Mouse (Mus musculus) MEL (cell line): ENCODE data around the gene Bicdl1. TPM values are rescaled to one million over a fixed set of nuclear protein-coding genes. Genes with fewer than 3 reads are reported as not detected.
A peak's percentile ranks its signal among the peaks of the same experiment; 100 is the strongest.

Experiments used
- DNase-seq: peaks from one replicate; pipeline ENCODE4 v3.0.0; 2011; ENCODE audit warnings: low read depth, low spot score
- H3K27ac ChIP-seq: 2 replicates; pipeline ENCODE4 v1.5.1; 2012; ENCODE audit warnings: low read depth, mild to moderate bottlenecking, control low read depth, low read length, moderate library complexity; ENCODE audit not compliant: control insufficient read depth
- H3K27me3 ChIP-seq, 2 experiments: fragments of 150-350 bp in 1 of 2; sonication (generic) in 1 of 2; 2 replicates each; pipeline ENCODE4 v1.6.1; 2012; ENCODE audit warnings: low read length in 2 of 2, mild to moderate bottlenecking in 2 of 2, improper control_type of control experiment in 1 of 2, moderate library complexity in 1 of 2; ENCODE audit not compliant: insufficient read depth in 2 of 2, control insufficient read depth in 1 of 2
- H3K36me3 ChIP-seq, 2 experiments: 2 replicates each; pipeline ENCODE4 v1.6.1; 2012 to 2014; ENCODE audit warnings: low read length in 2 of 2, improper control_type of control experiment in 1 of 2, inconsistent platforms in 1 of 2, mild to moderate bottlenecking in 1 of 2; ENCODE audit not compliant: insufficient read depth in 2 of 2, control insufficient read depth in 1 of 2
- H3K4me1 ChIP-seq, 2 experiments: fragments of 150-350 bp in 1 of 2; sonication (generic) in 1 of 2; 2 replicates each; pipeline ENCODE4 v1.6.1; 2012; ENCODE audit warnings: low read length in 2 of 2, improper control_type of control experiment in 1 of 2, mild to moderate bottlenecking in 1 of 2; ENCODE audit not compliant: insufficient read depth in 2 of 2, control insufficient read depth in 1 of 2
- H3K4me3 ChIP-seq, 2 experiments: fragments of 150-350 bp in 1 of 2; sonication (generic) in 1 of 2; 2 replicates each; pipeline ENCODE4 v1.5.1; 2012; ENCODE audit warnings: low read depth in 2 of 2, low read length in 2 of 2, mild to moderate bottlenecking in 2 of 2, moderate library complexity in 2 of 2, control low read depth in 1 of 2, improper control_type of control experiment in 1 of 2; ENCODE audit not compliant: control insufficient read depth in 1 of 2, insufficient read depth in 1 of 2
- H3K79me2 ChIP-seq: 2 replicates; pipeline ENCODE4 v1.6.1; 2012; ENCODE audit warnings: mild to moderate bottlenecking, low read length, moderate library complexity; ENCODE audit not compliant: control insufficient read depth, poor library complexity, insufficient read depth
- H3K9ac ChIP-seq: 2 replicates; pipeline ENCODE4 v1.6.1; 2012; ENCODE audit warnings: low read depth, mild to moderate bottlenecking, control low read depth, low read length, moderate library complexity; ENCODE audit not compliant: control insufficient read depth, poor library complexity, severe bottlenecking
- H3K9me3 ChIP-seq: fragments of 150-350 bp; sonication (generic); replicated peaks from 2 replicates; pipeline ENCODE4 v1.6.1; 2012; ENCODE audit warnings: mild to moderate bottlenecking, low read length, improper control_type of control experiment, moderate library complexity; ENCODE audit not compliant: insufficient read depth
- BHLHE40 ChIP-seq: IDR thresholded peaks from 2 replicates; pipeline ENCODE4 v1.6.1; 2012; ENCODE audit warnings: low read depth, mild to moderate bottlenecking, inconsistent platforms, low read length, improper control_type of control experiment, borderline replicate concordance
- CHD1 ChIP-seq: IDR thresholded peaks from 2 replicates; pipeline ENCODE4 v1.6.1; 2012; ENCODE audit warnings: low read depth, mild to moderate bottlenecking, inconsistent platforms, low read length, improper control_type of control experiment
- CHD2 ChIP-seq: IDR thresholded peaks from 2 replicates; pipeline ENCODE4 v1.6.1; 2011; ENCODE audit warnings: low read length, improper control_type of control experiment
- CTCF ChIP-seq, 3 experiments: IDR thresholded peaks in 2 of 3; conservative IDR thresholded peaks in 1 of 3; 2 replicates each; pipeline ENCODE4 v1.5.1; 2011 to 2012; ENCODE audit warnings: low read length in 3 of 3, low read depth in 2 of 3, mild to moderate bottlenecking in 2 of 3, improper control_type of control experiment in 1 of 3, inconsistent platforms in 1 of 3, mixed read lengths in 1 of 3, moderate library complexity in 1 of 3; ENCODE audit not compliant: control insufficient read depth in 1 of 3, insufficient read depth in 1 of 3, poor library complexity in 1 of 3, severe bottlenecking in 1 of 3
- E2F4 ChIP-seq: IDR thresholded peaks from 2 replicates; pipeline ENCODE4 v1.6.1; 2011; ENCODE audit warnings: low read depth, low read length, improper control_type of control experiment, borderline replicate concordance
- ELF1 ChIP-seq: IDR thresholded peaks from 2 replicates; pipeline ENCODE4 v1.6.1; 2014; ENCODE audit warnings: low read depth, mild to moderate bottlenecking, inconsistent platforms, low read length, improper control_type of control experiment, moderate library complexity
- ETS1 ChIP-seq: IDR thresholded peaks from 2 replicates; pipeline ENCODE4 v1.6.1; 2012; ENCODE audit warnings: low read depth, mild to moderate bottlenecking, inconsistent platforms, low read length, improper control_type of control experiment, moderate library complexity
- GABPA ChIP-seq: IDR thresholded peaks from 2 replicates; pipeline ENCODE4 v1.6.1; 2012; ENCODE audit warnings: low read depth, mild to moderate bottlenecking, inconsistent platforms, low read length, improper control_type of control experiment, moderate library complexity
- GATA1 ChIP-seq: IDR thresholded peaks from 2 replicates; pipeline ENCODE4 v1.6.1; 2011; ENCODE audit warnings: low read depth, low read length, improper control_type of control experiment
- HCFC1 ChIP-seq: IDR thresholded peaks from 2 replicates; pipeline ENCODE4 v1.6.1; 2012; ENCODE audit warnings: low read depth, mild to moderate bottlenecking, inconsistent platforms, low read length, improper control_type of control experiment, moderate library complexity
- JUND ChIP-seq: IDR thresholded peaks from 2 replicates; pipeline ENCODE4 v1.6.1; 2011; ENCODE audit warnings: low read depth, mild to moderate bottlenecking, improper control_type of control experiment, low read length
- KAT2A ChIP-seq: conservative IDR thresholded peaks from 2 replicates; pipeline ENCODE4 v1.6.1; 2012; ENCODE audit warnings: low read depth, low read length, improper control_type of control experiment, inconsistent platforms
- MAFK ChIP-seq: IDR thresholded peaks from 2 replicates; pipeline ENCODE4 v1.6.1; 2011; ENCODE audit warnings: low read depth, mild to moderate bottlenecking, low read length, improper control_type of control experiment, borderline replicate concordance
- MAX ChIP-seq: IDR thresholded peaks from 2 replicates; pipeline ENCODE4 v1.6.1; 2011; ENCODE audit warnings: low read length, improper control_type of control experiment
- MAZ ChIP-seq: IDR thresholded peaks from 2 replicates; pipeline ENCODE4 v1.6.1; 2012; ENCODE audit warnings: low read depth, mild to moderate bottlenecking, inconsistent platforms, low read length, improper control_type of control experiment
- MEF2A ChIP-seq: IDR thresholded peaks from 2 replicates; pipeline ENCODE4 v1.6.1; 2014; ENCODE audit warnings: low read depth, mild to moderate bottlenecking, inconsistent platforms, low read length, improper control_type of control experiment; ENCODE audit not compliant: poor library complexity, insufficient replicate concordance, severe bottlenecking; ENCODE audit errors: extremely low read depth
- MXI1 ChIP-seq: IDR thresholded peaks from 2 replicates; pipeline ENCODE4 v1.6.1; 2011; ENCODE audit warnings: mild to moderate bottlenecking, low read depth, low read length, improper control_type of control experiment
- MYB ChIP-seq: IDR thresholded peaks from 2 replicates; pipeline ENCODE4 v1.6.1; 2011; ENCODE audit warnings: mild to moderate bottlenecking, low read depth, low read length, improper control_type of control experiment
- MYC ChIP-seq: IDR thresholded peaks from 2 replicates; pipeline ENCODE4 v1.6.1; 2011; ENCODE audit warnings: low read depth, mild to moderate bottlenecking, low read length, improper control_type of control experiment, moderate library complexity
- NELFE ChIP-seq: IDR thresholded peaks from 2 replicates; pipeline ENCODE4 v1.6.1; 2011; ENCODE audit warnings: low read depth, low read length, improper control_type of control experiment
- NRF1 ChIP-seq: IDR thresholded peaks from 2 replicates; pipeline ENCODE4 v1.6.1; 2014; ENCODE audit warnings: low read depth, mild to moderate bottlenecking, inconsistent platforms, low read length, improper control_type of control experiment, moderate library complexity; ENCODE audit not compliant: poor library complexity, insufficient read depth, severe bottlenecking
- POLR2A ChIP-seq, 2 experiments: IDR thresholded peaks; 2 replicates each; pipeline ENCODE4 v1.6.1; 2011 to 2012; ENCODE audit warnings: low read length in 2 of 2, mild to moderate bottlenecking in 2 of 2, control low read depth in 1 of 2, improper control_type of control experiment in 1 of 2, low read depth in 1 of 2, moderate library complexity in 1 of 2; ENCODE audit not compliant: control insufficient read depth in 1 of 2, insufficient read depth in 1 of 2, poor library complexity in 1 of 2
- POLR2AphosphoS2 ChIP-seq: IDR thresholded peaks from 2 replicates; pipeline ENCODE4 v1.6.1; 2011; ENCODE audit warnings: low read length, improper control_type of control experiment
- POLR2AphosphoS5 ChIP-seq: IDR thresholded peaks from 2 replicates; pipeline ENCODE4 v1.6.1; 2012; ENCODE audit warnings: low read depth, borderline replicate concordance, mild to moderate bottlenecking, inconsistent platforms, low read length, moderate library complexity, mixed read lengths
- RAD21 ChIP-seq: IDR thresholded peaks from 2 replicates; pipeline ENCODE4 v1.6.1; 2011; ENCODE audit warnings: mild to moderate bottlenecking, low read depth, low read length, improper control_type of control experiment
- RCOR1 ChIP-seq: IDR thresholded peaks from 2 replicates; pipeline ENCODE4 v1.6.1; 2012; ENCODE audit warnings: low read depth, mild to moderate bottlenecking, inconsistent platforms, low read length, improper control_type of control experiment
- SIN3A ChIP-seq: IDR thresholded peaks from 2 replicates; pipeline ENCODE4 v1.6.1; 2012; ENCODE audit warnings: low read length, improper control_type of control experiment, inconsistent platforms
- SMC3 ChIP-seq: IDR thresholded peaks from 2 replicates; pipeline ENCODE4 v1.6.1; 2011; ENCODE audit warnings: low read depth, low read length, improper control_type of control experiment
- TAL1 ChIP-seq: IDR thresholded peaks from 2 replicates; pipeline ENCODE4 v1.6.1; 2012; ENCODE audit warnings: mild to moderate bottlenecking, inconsistent platforms, low read length, moderate library complexity, mixed read lengths
- TBP ChIP-seq: IDR thresholded peaks from 2 replicates; pipeline ENCODE4 v1.8.0; 2011; ENCODE audit warnings: low read depth, low read length, improper control_type of control experiment
- TCF12 ChIP-seq: IDR thresholded peaks from 2 replicates; pipeline ENCODE4 v1.6.1; 2014; ENCODE audit warnings: low read depth, mild to moderate bottlenecking, inconsistent platforms, low read length, improper control_type of control experiment, moderate library complexity
- UBTF ChIP-seq: IDR thresholded peaks from 2 replicates; pipeline ENCODE4 v1.6.1; 2012; ENCODE audit warnings: low read depth, mild to moderate bottlenecking, inconsistent platforms, low read length, improper control_type of control experiment, moderate library complexity, borderline replicate concordance; ENCODE audit not compliant: insufficient read depth
- USF1 ChIP-seq: IDR thresholded peaks from 2 replicates; pipeline ENCODE4 v1.6.1; 2014; ENCODE audit warnings: low read depth, mild to moderate bottlenecking, inconsistent platforms, low read length, improper control_type of control experiment, moderate library complexity
- USF2 ChIP-seq, 2 experiments: IDR thresholded peaks; 2 replicates each; pipeline ENCODE4 v1.6.1; 2011 to 2012; ENCODE audit warnings: improper control_type of control experiment in 2 of 2, low read length in 2 of 2, borderline replicate concordance in 1 of 2, inconsistent platforms in 1 of 2, low read depth in 1 of 2, mild to moderate bottlenecking in 1 of 2; ENCODE audit not compliant: insufficient read depth in 1 of 2
- ZC3H11A ChIP-seq: IDR thresholded peaks from 2 replicates; pipeline ENCODE4 v1.6.1; 2012; ENCODE audit warnings: low read depth, mild to moderate bottlenecking, inconsistent platforms, low read length, improper control_type of control experiment
- ZKSCAN1 ChIP-seq: IDR thresholded peaks from 2 replicates; pipeline ENCODE4 v1.6.1; 2012; ENCODE audit warnings: low read depth, mild to moderate bottlenecking, inconsistent platforms, low read length, improper control_type of control experiment, moderate library complexity
- ZMIZ1 ChIP-seq: IDR thresholded peaks from 2 replicates; pipeline ENCODE4 v1.6.1; 2012; ENCODE audit warnings: low read depth, mild to moderate bottlenecking, inconsistent platforms, low read length, improper control_type of control experiment, moderate library complexity
- ZNF384 ChIP-seq: IDR thresholded peaks from 2 replicates; pipeline ENCODE4 v1.6.1; 2012; ENCODE audit warnings: low read depth, mild to moderate bottlenecking, inconsistent platforms, low read length, improper control_type of control experiment
- polyA plus RNA-seq, 2 experiments: library from polyadenylated mRNA; stranded (reverse) in 1 of 2; unstranded in 1 of 2; fragments of >175 nt in 1 of 2; fragments of >200 nt in 1 of 2; gene quantifications; 2 replicates each; pipeline versions ENCODE4 v1.2.1 to v1.2.4; 2012; ENCODE audit warnings: low replicate concordance in 2 of 2, low read depth in 1 of 2; ENCODE audit not compliant: insufficient read length in 2 of 2, insufficient read depth in 1 of 2, missing spikeins in 1 of 2
- total RNA-seq: library from RNA; depleted of rRNA; stranded (reverse); fragments of 300-350 nt; gene quantifications from 2 replicates; pipeline ENCODE4 v1.2.3, GENCODE M21; 2012

Bicdl1 gene
- total and polyA plus RNA-seq, 3 experiments = 3.5 to 13.4 TPM; not detected in 1

GRCm38 (mm10) chr5:115634046-115634445, 97.4 kb downstream of the Bicdl1 start:
- no peak overlapping the region for H3K27ac ChIP-seq
- H3K4me1 ChIP-seq = peaks cover 2 to 37% of the 10 kb centered on the region in 2 experiments
- peak; percentile 40 for DNase-seq
- H3K4me3 ChIP-seq = no peak overlapping the region
- H3K27me3 ChIP-seq = no peaks in the 10 kb centered on the region
- no peaks in the 10 kb centered on the region for H3K9me3 ChIP-seq
- H3K36me3 ChIP-seq = peaks cover 2 to 24% of the 10 kb centered on the region in 2 experiments; a peak in 3 of 4 replicates
- H3K9ac ChIP-seq = no peak overlapping the region
- peaks cover 61% of the 10 kb centered on the region for H3K79me2 ChIP-seq
- TF ChIP-seq TCF12 (peak; percentile 76), MYC (no peak), MAX (no peak), ZC3H11A (no peak), USF2 (IDR thresholded peaks at IDR 0.05; ENCODE audit: borderline replicate concordance in 1 of 2, insufficient read depth in 1 of 2, low read depth in 1 of 2, low read length in 2 of 2) (no peak), NELFE (no peak), NRF1 (no peak), POLR2AphosphoS2 (no peak), RCOR1 (0 out of 2 replicates have a peak, but pooled peaks have one; percentile 29), MAZ (no peak), E2F4 (no peak), CTCF (IDR thresholded peaks at IDR 0.05 in 2 of 3, conservative IDR thresholded peaks at IDR 0.05 in 1 of 3; ENCODE audit: control insufficient read depth in 1 of 3, insufficient read depth in 1 of 3, low read depth in 2 of 3, low read length in 3 of 3, poor library complexity in 1 of 3, severe bottlenecking in 1 of 3) (no peak), TAL1 (peak; percentile 45), TBP (no peak), MAFK (no peak), POLR2A (IDR thresholded peaks at IDR 0.05; ENCODE audit: control insufficient read depth in 1 of 2, insufficient read depth in 1 of 2, low read depth in 1 of 2, low read length in 2 of 2, poor library complexity in 1 of 2) (no peak), ETS1 (peak; percentile 64), CHD2 (no peak), ZNF384 (0 out of 2 replicates have a peak, but pooled peaks have one; percentile 0), BHLHE40 (no peak), MXI1 (0 out of 2 replicates have a peak, but pooled peaks have one; percentile 28), ZMIZ1 (no peak), ELF1 (no peak), GATA1 (peak; percentile 86), RAD21 (no peak), POLR2AphosphoS5 (no peak), HCFC1 (no peak), JUND (no peak), KAT2A (no peak), GABPA (no peak), USF1 (no peak), MEF2A (no peak), SMC3 (no peak), ZKSCAN1 (no peak), UBTF (no peak), SIN3A (peak; percentile 16; the same call in 1 of the 2 replicates), CHD1 (no peak), MYB (no peak)
